Mouse (Mus musculus) embryonic facial prominence, embryonic 12.5 days (tissue): ENCODE data around the gene Ankrd60. TPM values are rescaled to one million over a fixed set of nuclear protein-coding genes. Genes with fewer than 3 reads are reported as not detected.

Experiments used
- ATAC-seq: fragments of 200-750 bp; cut with Nextera tagmentation; 2 replicates; pipeline ENCODE4 v1.8.0; 2017; ENCODE audit not compliant: insufficient number of reproducible peaks, insufficient read depth, low FRiP score, low TSS enrichment
- H3K27ac ChIP-seq: fragments of 300-500 bp; sonication (generic); 2 replicates; pipeline ENCODE4 v1.5.1; 2016; ENCODE audit warnings: mild to moderate bottlenecking
- H3K27me3 ChIP-seq: fragments of 300-500 bp; sonication (generic); 2 replicates; pipeline ENCODE4 v1.6.1; 2016; ENCODE audit warnings: mild to moderate bottlenecking, moderate library complexity
- H3K36me3 ChIP-seq: fragments of 300-500 bp; sonication (generic); 2 replicates; pipeline ENCODE4 v1.6.1; 2016; ENCODE audit warnings: mild to moderate bottlenecking
- H3K4me1 ChIP-seq: fragments of 300-500 bp; sonication (generic); 2 replicates; pipeline ENCODE4 v1.6.1; 2016
- H3K4me2 ChIP-seq: fragments of 300-500 bp; sonication (generic); replicated peaks from 2 replicates; pipeline ENCODE4 v1.6.1; 2016; ENCODE audit warnings: mild to moderate bottlenecking, moderate library complexity
- H3K4me3 ChIP-seq: fragments of 300-500 bp; sonication (generic); 2 replicates; pipeline ENCODE4 v1.5.1; 2016; ENCODE audit warnings: mild to moderate bottlenecking
- H3K9ac ChIP-seq: fragments of 300-500 bp; sonication (generic); 2 replicates; pipeline ENCODE4 v1.6.1; 2016; ENCODE audit warnings: mild to moderate bottlenecking, moderate library complexity
- H3K9me3 ChIP-seq: fragments of 300-500 bp; sonication (generic); 2 replicates; pipeline ENCODE4 v1.6.1; 2016; ENCODE audit warnings: mild to moderate bottlenecking, moderate library complexity
- WGBS: fragments of 180-500 bp; shearing (Covaris S2); methylation state at CpG from one replicate; pipeline ENCODE4 v1.1.7; 2016; 5-methylcytosine and 5-hydroxymethylcytosine counted together
- polyA plus RNA-seq: library from polyadenylated mRNA; unstranded; fragments of >200 nt; fragmentation: Nextera tagmentation; extraction: Ambion mirVana; gene quantifications from 2 replicates; pipeline ENCODE4 v1.2.1, GENCODE M21; 2016

Gene Ankrd60
- polyA plus RNA-seq = not detected in 2 replicates

DNA sequence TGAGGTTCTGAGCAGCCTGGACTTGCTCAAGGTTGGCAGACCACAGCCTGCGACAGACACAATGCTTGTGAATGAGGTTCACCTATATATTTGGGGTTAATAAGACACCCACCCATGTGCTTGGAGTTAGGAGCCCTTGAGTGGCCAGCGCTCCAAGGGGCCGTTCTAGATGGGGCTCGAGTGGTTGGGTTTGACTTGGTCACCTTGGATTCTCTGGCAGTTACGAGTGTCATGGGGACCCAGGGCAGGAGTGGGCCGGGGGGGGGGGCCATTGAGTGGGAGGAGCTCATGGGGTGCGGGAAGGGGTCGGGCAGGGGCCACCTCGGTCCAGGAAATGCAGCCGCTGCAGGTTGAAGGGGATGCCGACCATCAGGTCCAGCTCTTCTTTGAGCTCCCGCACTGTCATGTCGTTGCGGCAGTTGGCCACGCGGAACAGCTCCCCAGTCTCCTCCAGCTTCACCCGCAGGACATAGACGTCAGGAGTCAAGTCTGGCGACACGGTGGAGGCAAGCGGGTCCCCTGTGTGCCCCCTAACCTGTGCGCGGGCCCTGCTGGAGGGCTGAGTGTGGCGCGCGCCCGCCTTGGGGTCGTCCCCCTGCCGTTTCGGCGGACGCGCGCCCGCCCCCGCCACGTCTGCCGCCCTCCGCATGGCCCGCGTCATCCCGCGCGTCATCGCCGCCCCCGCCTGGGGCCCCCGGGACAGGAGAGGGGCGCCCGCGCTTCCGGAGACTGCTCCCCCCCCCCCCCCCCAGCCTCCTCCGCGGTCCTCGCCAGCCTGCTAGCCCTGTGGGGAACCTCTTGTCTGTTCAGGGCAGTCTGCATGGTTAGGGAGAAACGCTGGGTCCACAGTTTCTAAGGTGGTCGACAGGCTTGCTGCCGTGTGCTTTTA, at the start of gene Ankrd60:
TSS of gene Ankrd60 (minus strand) at position 697 of the 889 bp plus-strand sequence.
- Histone ChIP-seq H3K9ac (peak within 1 kb of the TSS; percentile 44), H3K4me3 (peak within 1 kb of the TSS; percentile 54), H3K4me2 (peak within 1 kb of the TSS; percentile 96), H3K27me3 (peaks cover 3% of the 10 kb centered on the region; the same call in 1 of the 2 replicates), H3K9me3 (no peaks in the 10 kb centered on the region), H3K36me3 (no peaks in the 10 kb centered on the region), H3K4me1 (0 out of 2 replicates have a peak, but pooled peaks cover 2% of the 10 kb centered on the region), H3K27ac (no peak within 1 kb of the TSS)
- WGBS = 13% methylated on average over 46 of the region's 58 CpGs
- ATAC-seq = peak; percentile 76

DNA sequence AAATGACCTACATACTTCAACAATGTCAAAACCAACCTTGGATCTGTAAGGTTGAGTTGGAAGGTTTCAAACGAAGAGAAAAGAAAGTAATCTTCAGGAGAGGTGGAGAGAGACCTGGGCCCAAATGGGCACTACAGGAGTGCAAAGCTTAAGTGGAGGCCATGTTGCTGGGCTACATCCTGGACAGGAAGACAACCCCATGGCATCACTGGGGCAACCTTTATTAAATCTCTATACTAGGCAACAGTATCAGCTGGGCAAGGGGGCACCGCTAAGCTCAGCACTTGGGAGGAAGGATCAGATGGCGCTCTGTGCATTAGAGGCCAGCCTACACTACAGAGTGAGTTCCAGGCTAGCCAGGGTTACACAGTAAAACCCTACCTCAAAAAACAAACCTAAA, 47.6 kb upstream of the Ankrd60 start:
- Histone ChIP-seq H3K4me1 (no peaks in the 10 kb centered on the region), H3K4me2 (no peak overlapping the region), H3K27me3 (no peaks in the 10 kb centered on the region), H3K9me3 (no peaks in the 10 kb centered on the region), H3K4me3 (no peak overlapping the region), H3K27ac (no peak overlapping the region), H3K36me3 (peaks cover 4% of the 10 kb centered on the region; the same call in 1 of the 2 replicates), H3K9ac (no peak overlapping the region)
- no peak for ATAC-seq
- 89% methylated on average over 3 of the region's 3 CpGs for WGBS

DNA sequence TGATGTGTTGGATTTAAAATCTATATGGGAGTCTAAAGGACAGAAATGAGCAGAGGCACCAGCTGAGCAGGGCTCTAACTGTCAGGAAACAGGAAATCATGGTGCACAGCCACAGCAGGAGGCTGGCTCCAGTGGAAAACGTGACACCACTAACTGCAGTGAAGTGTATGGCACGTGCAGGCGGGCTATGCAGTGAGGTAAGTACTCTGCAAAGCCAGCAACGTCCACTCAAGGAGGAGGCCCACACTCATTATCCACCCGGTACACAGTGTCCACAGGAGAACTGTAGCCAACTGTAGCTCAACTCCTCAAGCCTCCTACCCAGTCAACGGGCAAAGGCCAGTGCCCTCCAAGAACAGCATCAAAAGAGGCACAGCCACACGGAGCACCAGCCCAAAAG, 46.5 kb upstream of the Ankrd60 start:
- no peak for ATAC-seq
- Histone ChIP-seq H3K36me3 (no peaks in the 10 kb centered on the region), H3K9ac (no peak overlapping the region), H3K9me3 (no peaks in the 10 kb centered on the region), H3K27me3 (no peaks in the 10 kb centered on the region), H3K4me2 (no peak overlapping the region), H3K27ac (no peak overlapping the region), H3K4me3 (no peak overlapping the region), H3K4me1 (no peaks in the 10 kb centered on the region)
- 62% methylated on average over 7 of the region's 7 CpGs for WGBS

DNA sequence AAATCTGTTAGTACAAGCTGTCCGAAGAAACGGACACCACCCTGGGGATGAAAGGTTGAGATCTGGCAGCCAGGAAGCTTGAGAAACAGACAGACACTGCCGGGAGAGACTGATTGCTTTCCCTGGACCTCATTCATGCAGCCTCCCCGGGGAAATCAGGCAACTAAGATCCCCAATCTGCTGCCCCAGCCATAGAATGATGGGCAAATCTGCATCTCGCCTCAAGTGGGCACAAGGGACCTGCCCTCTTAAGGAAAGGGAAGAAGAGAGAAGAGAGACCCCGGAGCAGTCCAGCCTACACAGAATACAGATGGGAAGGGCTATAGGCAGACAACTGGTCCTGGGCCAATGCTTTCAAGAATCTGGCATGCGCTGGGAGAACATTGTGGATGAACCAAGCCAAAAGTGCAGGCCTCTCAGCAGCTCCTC, 44.0 kb upstream of the Ankrd60 start:
- no peaks in the 10 kb centered on the region for H3K4me1 ChIP-seq
- H3K4me3 ChIP-seq = no peak overlapping the region
- no peaks in the 10 kb centered on the region for H3K27me3 ChIP-seq
- ATAC-seq = no peak
- H3K4me2 ChIP-seq = no peak overlapping the region
- WGBS = 65% methylated on average over 7 of the region's 7 CpGs
- no peaks in the 10 kb centered on the region for H3K9me3 ChIP-seq
- H3K9ac ChIP-seq = no peak overlapping the region
- no peak overlapping the region for H3K27ac ChIP-seq
- no peaks in the 10 kb centered on the region for H3K36me3 ChIP-seq

DNA sequence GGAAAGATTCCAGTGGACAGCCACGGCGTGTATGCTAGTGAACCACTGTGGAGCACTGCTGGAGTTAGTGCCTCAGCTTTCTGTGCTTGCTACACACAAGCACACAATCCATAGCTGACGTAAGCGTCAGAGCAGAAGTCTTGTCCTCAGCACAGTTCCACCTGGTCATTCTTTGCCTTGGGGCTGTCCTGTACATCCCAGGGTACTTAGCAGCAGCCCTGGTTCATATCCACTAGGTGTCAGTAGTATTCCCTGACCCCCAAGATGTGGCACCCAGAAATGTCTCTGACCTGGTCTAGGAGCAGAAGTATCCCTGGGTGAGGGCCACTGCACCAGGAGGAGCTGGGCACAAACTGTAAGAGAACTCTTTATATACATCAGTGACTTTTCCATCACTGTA, 42.5 kb upstream of the Ankrd60 start:
- Histone ChIP-seq H3K4me3 (no peak overlapping the region), H3K9me3 (no peaks in the 10 kb centered on the region), H3K27me3 (no peaks in the 10 kb centered on the region), H3K9ac (no peak overlapping the region), H3K4me2 (no peak overlapping the region), H3K27ac (no peak overlapping the region), H3K36me3 (no peaks in the 10 kb centered on the region), H3K4me1 (no peaks in the 10 kb centered on the region)
- 93% methylated on average over 4 of the region's 4 CpGs for WGBS
- no peak for ATAC-seq

- whole genome bisulfite sequencing = 85% methylated on average over 5 of the region's 5 CpGs
- Histone ChIP-seq H3K36me3 (no peaks in the 10 kb centered on the region), H3K4me1 (no peaks in the 10 kb centered on the region), H3K4me3 (no peak overlapping the region), H3K27ac (no peak overlapping the region), H3K27me3 (no peaks in the 10 kb centered on the region), H3K9ac (no peak overlapping the region), H3K4me2 (no peak overlapping the region), H3K9me3 (no peaks in the 10 kb centered on the region)
- ATAC-seq = no peak
Observed at GRCm38 (mm10) chr2:173619132-173619531, 41.0 kb upstream of the Ankrd60 start.

DNA sequence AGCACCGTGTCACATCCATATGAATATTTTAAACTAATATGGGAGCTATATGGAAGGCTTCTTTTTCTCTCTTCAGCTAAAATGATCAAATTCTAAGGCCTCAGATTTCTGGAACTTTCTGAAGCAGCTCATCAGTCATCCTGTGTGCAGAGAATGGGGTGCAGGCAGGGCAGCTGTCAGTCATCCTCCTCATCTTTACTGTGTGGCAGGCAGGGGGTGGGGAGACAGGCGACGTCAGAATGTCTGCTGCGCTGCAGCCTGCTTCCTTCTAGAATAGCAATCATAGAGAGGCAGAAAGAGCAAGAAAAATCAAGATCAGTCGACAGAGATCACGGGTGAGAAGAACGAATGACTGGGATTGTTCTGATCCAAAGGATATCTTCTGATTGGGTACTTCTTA, 38.0 kb upstream of the Ankrd60 start:
- Histone ChIP-seq H3K4me1 (no peaks in the 10 kb centered on the region), H3K4me3 (no peak overlapping the region), H3K27ac (no peak overlapping the region), H3K9me3 (no peaks in the 10 kb centered on the region), H3K9ac (no peak overlapping the region), H3K27me3 (no peaks in the 10 kb centered on the region), H3K4me2 (no peak overlapping the region), H3K36me3 (peaks cover 4% of the 10 kb centered on the region; the same call in 1 of the 2 replicates)
- WGBS = 80% methylated on average over 7 of the region's 7 CpGs
- no peak for ATAC-seq

GRCm38 (mm10) chr2:173615378-173616081, 37.4 kb upstream of the Ankrd60 start:
- H3K27ac ChIP-seq = no peak overlapping the region
- whole genome bisulfite sequencing = 86% methylated on average over 11 of the region's 11 CpGs
- no peaks in the 10 kb centered on the region for H3K27me3 ChIP-seq
- ATAC-seq = no peak
- no peak overlapping the region for H3K4me2 ChIP-seq
- H3K9ac ChIP-seq = no peak overlapping the region
- H3K36me3 ChIP-seq = peaks cover 7% of the 10 kb centered on the region; the same call in 1 of the 2 replicates
- H3K9me3 ChIP-seq = no peaks in the 10 kb centered on the region
- H3K4me1 ChIP-seq = no peaks in the 10 kb centered on the region
- no peak overlapping the region for H3K4me3 ChIP-seq

- WGBS = 83% methylated on average over 10 of the region's 10 CpGs
- Histone ChIP-seq H3K9me3 (no peaks in the 10 kb centered on the region), H3K4me1 (no peaks in the 10 kb centered on the region), H3K36me3 (peaks cover 25% of the 10 kb centered on the region), H3K4me3 (no peak overlapping the region), H3K27me3 (no peaks in the 10 kb centered on the region), H3K27ac (no peak overlapping the region), H3K4me2 (no peak overlapping the region), H3K9ac (no peak overlapping the region)
- ATAC-seq = no peak
Observed at GRCm38 (mm10) chr2:173608020-173608958, 30.1 kb upstream of the Ankrd60 start.

DNA sequence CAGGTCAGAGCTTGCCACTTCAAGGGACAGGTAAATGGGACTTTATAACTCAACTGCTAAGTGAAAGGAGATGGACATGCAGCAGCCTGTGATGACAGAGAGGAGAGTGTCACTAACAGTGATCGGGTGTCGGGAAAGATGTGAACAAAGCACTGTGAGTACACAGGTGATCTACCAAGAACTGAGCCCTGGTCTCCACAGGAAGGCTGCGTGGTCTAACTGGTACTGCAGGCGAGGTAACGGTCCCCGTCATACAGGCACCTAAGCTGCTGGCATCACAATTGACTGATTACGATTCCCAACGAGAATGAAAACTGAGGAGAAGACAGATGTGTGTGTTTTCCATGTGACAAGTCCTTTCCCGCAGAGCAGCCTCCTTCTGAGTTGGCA, 28.2 kb upstream of the Ankrd60 start:
- H3K4me3 ChIP-seq = no peak overlapping the region
- H3K4me1 ChIP-seq = no peaks in the 10 kb centered on the region
- ATAC-seq = peak; percentile 49; the same call in 1 of the 2 replicates
- WGBS = 89% methylated on average over 9 of the region's 9 CpGs
- H3K4me2 ChIP-seq = no peak overlapping the region
- H3K27me3 ChIP-seq = no peaks in the 10 kb centered on the region
- no peak overlapping the region for H3K27ac ChIP-seq
- no peaks in the 10 kb centered on the region for H3K9me3 ChIP-seq
- H3K9ac ChIP-seq = no peak overlapping the region
- H3K36me3 ChIP-seq = peaks cover 31% of the 10 kb centered on the region

DNA sequence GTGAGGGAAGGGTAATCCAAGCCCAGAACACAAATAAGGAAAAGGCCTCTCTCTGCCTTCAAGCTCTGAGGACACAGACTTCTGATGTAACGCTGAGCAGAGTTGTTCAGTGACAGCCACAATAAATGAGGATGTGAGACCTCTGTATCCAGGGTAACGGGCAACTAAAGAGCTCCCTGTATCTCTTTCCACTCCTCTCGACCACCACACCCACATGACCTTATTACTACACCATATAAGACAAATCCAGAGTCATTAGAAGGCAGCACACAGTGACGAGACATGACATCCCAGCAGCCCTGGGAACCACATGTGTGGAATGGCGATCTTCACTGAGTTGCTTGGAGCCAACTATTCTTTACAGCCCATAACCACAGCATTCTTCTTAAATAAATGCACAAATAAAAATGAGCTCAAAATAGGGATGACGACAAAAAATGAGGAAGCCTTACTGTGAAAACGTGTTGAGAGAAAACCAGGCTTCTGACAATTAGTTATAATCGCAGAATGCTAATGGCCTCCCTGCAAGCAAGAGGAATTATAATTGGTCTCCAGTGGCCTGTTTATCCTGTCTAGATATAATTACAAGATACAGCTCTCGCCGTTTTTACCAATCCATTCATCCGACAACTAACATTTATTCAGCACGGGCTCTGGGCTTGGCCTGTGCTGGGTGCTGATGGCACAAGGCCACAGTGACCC, 27.7 kb upstream of the Ankrd60 start:
- H3K36me3 ChIP-seq = peaks cover 33% of the 10 kb centered on the region
- WGBS = 64% methylated on average over 12 of the region's 12 CpGs
- no peak for ATAC-seq

More for the DNA sequence above, 27.7 kb upstream of the Ankrd60 start:
- Histone ChIP-seq H3K9me3 (no peaks in the 10 kb centered on the region), H3K4me1 (no peaks in the 10 kb centered on the region), H3K4me2 (no peak overlapping the region), H3K9ac (no peak overlapping the region), H3K27me3 (no peaks in the 10 kb centered on the region), H3K27ac (no peak overlapping the region), H3K4me3 (no peak overlapping the region)
